8 mouse cellular contexts compared by ENCODE assay signal in genomic region chr13:21221656-21222462, GRCm38 (mm10). TPM values are rescaled to one million over a fixed set of nuclear protein-coding genes. Genes with fewer than 3 reads are reported as not detected.
DNase-seq lines count a peak whose midpoint lies in the region; ATAC-seq and TF ChIP-seq lines count a peak whose summit lies in the region.

No protein-coding gene starts in this region.

- H3K27me3 ChIP-seq in liver, adult 2 months (ENCODE audit: control insufficient read depth, insufficient read depth, low read length), result no peaks in the 10 kb centered on the region
- H3K27me3 ChIP-seq in megakaryocyte, embryonic 14.5 days (replicated peaks), result peaks cover 9% of the 10 kb centered on the region

- H3K36me3 ChIP-seq in liver, adult 2 months (ENCODE audit: control insufficient read depth, insufficient read depth, low read length), result no peaks in the 10 kb centered on the region
- H3K36me3 ChIP-seq in megakaryocyte, embryonic 14.5 days (replicated peaks; ENCODE audit: low read length), result no peaks in the 10 kb centered on the region

- ATAC-seq in common myeloid progenitor, adult 5-6 weeks (replicated peaks; ENCODE audit: low read depth, poor library complexity, severe bottlenecking), result peak; percentile 61
- peak; percentile 28; the same call in 1 of the 2 replicates for ATAC-seq in granulocyte monocyte progenitor cell, adult 5-6 weeks (replicated peaks; ENCODE audit: poor library complexity, severe bottlenecking)

- no peaks in the 10 kb centered on the region for H3K4me1 ChIP-seq in liver, adult 2 months (ENCODE audit: control insufficient read depth, insufficient read depth, low read length)
- peaks cover 23% of the 10 kb centered on the region for H3K4me1 ChIP-seq in megakaryocyte, embryonic 14.5 days

- no peaks in the 10 kb centered on the region for H3K79me2 ChIP-seq in liver, adult 2 months (ENCODE audit: control insufficient read depth, insufficient read depth, low read length)

- H3K4me3 ChIP-seq in liver, adult 2 months (ENCODE audit: insufficient read depth, low read depth, low read length), result peak overlapping the region; percentile 24
- H3K4me3 ChIP-seq in megakaryocyte, embryonic 14.5 days (replicated peaks), result peak overlapping the region; percentile 92

- H3K9me3 ChIP-seq in megakaryocyte, embryonic 14.5 days, result no peaks in the 10 kb centered on the region

- H3K27ac ChIP-seq in liver, adult 2 months (replicated peaks; ENCODE audit: insufficient read depth, low read depth, low read length), result no peak overlapping the region

- 15% methylated on average over 20 of the region's 20 CpGs for WGBS in liver, adult 2 months

- no peak overlapping the region for H3K9ac ChIP-seq in liver, adult 2 months (ENCODE audit: low read depth, low read length)

- no peak for DNase-seq in liver, adult 2 months (ENCODE audit: extremely low read depth, low read depth, low spot score)
- DNase-seq in liver, result no peak
- no peak for DNase-seq in thymus, postnatal 10 days (ENCODE audit: low spot score in 2 of 2)
- no peak for DNase-seq in thymus, adult 18-20 months
- no peak for DNase-seq in natural killer cell, adult 2 months (ENCODE audit: low spot score in 2 of 2)

- no peak for TF ChIP-seq POLR2A in liver, adult 2 months (IDR thresholded peaks at IDR 0.05; ENCODE audit: extremely low read depth, insufficient read depth, low read length)

- TF ChIP-seq CTCF in liver, adult 2 months (IDR thresholded peaks at IDR 0.05; ENCODE audit: low read depth, low read length), result no peak

RNA-seq across cellular contexts. Expression of gene Trim27, which starts 42.6 kb away (rescaled TPM):
- total RNA-seq in liver, adult 2 months (2014; rRNA removed), result 9.4 and 16.4 TPM in 2 replicates
- 33.9 and 39.5 TPM in 2 replicates for polyA plus RNA-seq in liver, adult 2 months (2012; rRNA removed)
- 162 and 186 TPM in 2 replicates for total RNA-seq in common myeloid progenitor, adult 5-6 weeks (2017)
- total RNA-seq in granulocyte monocyte progenitor cell, adult 5-6 weeks (2014; fragmentation: Nextera tagmentation), result 142 and 143 TPM in 2 replicates
- total RNA-seq in granulocyte monocyte progenitor cell, adult 5-6 weeks (2017), result 144 and 167 TPM in 2 replicates
- 63.6 and 88.3 TPM in 2 replicates for polyA plus RNA-seq in megakaryocyte, embryonic 14.5 days (2012; ENCODE audit: insufficient read depth, low replicate concordance)
